Mouse (Mus musculus): ENCODE results near the gene Cpped1. TPM values are rescaled to one million over a fixed set of nuclear protein-coding genes. Genes with fewer than 3 reads are reported as not detected.

Cpped1 gene
- polyA plus RNA-seq, 1 experiment from 2014 or later: 31.0 TPM

DNA sequence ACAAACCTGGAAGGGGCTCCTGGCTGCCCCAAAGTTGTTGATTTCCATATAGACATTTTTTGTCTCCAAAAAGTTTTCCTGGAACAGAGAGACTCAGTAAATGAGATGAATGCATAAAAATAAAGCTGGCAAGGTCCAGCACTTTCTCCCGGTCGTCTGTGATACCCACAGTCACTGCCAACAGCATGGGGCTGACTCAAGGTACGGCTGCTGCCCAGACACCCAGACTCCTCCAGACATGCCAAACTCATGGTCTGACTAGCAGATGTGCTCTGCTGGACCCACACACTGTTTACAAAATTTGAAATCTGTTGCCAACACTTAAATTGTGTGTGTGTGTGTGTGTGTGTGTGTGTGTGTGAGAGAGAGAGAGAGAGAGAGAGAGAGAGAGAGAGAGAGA lies 14.4 kb downstream of the Cpped1 start:
- H3K4me2 ChIP-seq: no peak overlapping the region
- H3K27me3 ChIP-seq (replicated peaks): no peaks in the 10 kb centered on the region
- H3K27ac ChIP-seq (replicated peaks): no peak overlapping the region
- WGBS: 82% methylated on average over 3 of the region's 3 CpGs
- no peaks in the 10 kb centered on the region for H3K9me3 ChIP-seq
- no peak overlapping the region for H3K9ac ChIP-seq
- H3K4me3 ChIP-seq: no peak overlapping the region
- peaks cover 8% of the 10 kb centered on the region for H3K36me3 ChIP-seq
- no peak for ATAC-seq (ENCODE audit: extremely low read depth, insufficient number of reproducible peaks, low FRiP score, low TSS enrichment)
- H3K4me1 ChIP-seq: peaks cover 17% of the 10 kb centered on the region

DNA sequence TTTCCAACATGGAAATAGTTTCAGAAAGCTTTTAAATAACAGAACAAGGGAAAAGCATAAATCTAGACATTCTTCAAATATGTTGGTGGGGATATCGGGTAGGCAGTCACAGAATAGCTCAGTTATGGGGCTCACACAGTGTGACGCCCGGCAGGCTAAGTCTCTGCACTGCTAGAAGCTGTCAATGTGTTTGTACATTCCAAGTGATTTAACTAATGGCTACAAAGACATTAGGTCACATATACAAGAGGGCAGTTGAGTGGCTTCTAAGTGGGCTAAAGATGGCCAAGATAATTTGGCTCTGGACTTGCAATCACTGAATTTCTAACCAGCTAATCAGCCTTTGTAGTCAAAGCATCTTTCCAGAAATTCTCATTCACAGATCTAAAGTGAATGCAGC lies 19.1 kb downstream of the Cpped1 start:
- ATAC-seq (ENCODE audit: extremely low read depth, insufficient number of reproducible peaks, low FRiP score, low TSS enrichment): no peak
- 44% methylated on average over 3 of the region's 3 CpGs for WGBS
- Histone ChIP-seq H3K4me3 (no peak overlapping the region), H3K27ac (replicated peaks) (no peak overlapping the region), H3K4me2 (no peak overlapping the region), H3K27me3 (replicated peaks) (no peaks in the 10 kb centered on the region), H3K9ac (no peak overlapping the region), H3K4me1 (peaks cover 20% of the 10 kb centered on the region), H3K36me3 (peaks cover 34% of the 10 kb centered on the region), H3K9me3 (no peaks in the 10 kb centered on the region)

DNA sequence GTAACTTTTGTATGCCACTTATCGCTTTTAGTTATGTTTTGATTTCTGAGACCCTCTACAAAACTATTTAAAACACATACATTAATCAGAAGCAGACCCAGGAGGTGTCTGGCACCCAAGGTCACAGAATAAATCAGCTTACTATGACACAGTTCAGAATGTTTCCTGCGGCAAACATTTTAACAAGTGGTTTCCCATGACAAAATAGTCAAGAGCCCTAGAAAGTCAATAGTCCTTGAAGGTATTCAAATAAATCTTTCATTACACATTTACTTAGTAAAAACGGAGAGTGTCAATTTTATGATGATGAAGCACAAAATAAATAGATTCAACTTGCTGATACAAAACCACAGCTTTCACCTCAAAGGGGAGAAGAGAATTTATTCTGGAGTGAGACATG lies 19.5 kb downstream of the Cpped1 start:
- H3K4me3 ChIP-seq: no peak overlapping the region
- peaks cover 39% of the 10 kb centered on the region for H3K36me3 ChIP-seq
- H3K9me3 ChIP-seq: no peaks in the 10 kb centered on the region
- no peak for ATAC-seq (ENCODE audit: extremely low read depth, insufficient number of reproducible peaks, low FRiP score, low TSS enrichment)
- H3K4me2 ChIP-seq: no peak overlapping the region
- 79% methylated on average over 3 of the region's 3 CpGs for WGBS
- H3K27ac ChIP-seq (replicated peaks): no peak overlapping the region
- H3K27me3 ChIP-seq (replicated peaks): no peaks in the 10 kb centered on the region
- no peak overlapping the region for H3K9ac ChIP-seq
- H3K4me1 ChIP-seq: peaks cover 18% of the 10 kb centered on the region

DNA sequence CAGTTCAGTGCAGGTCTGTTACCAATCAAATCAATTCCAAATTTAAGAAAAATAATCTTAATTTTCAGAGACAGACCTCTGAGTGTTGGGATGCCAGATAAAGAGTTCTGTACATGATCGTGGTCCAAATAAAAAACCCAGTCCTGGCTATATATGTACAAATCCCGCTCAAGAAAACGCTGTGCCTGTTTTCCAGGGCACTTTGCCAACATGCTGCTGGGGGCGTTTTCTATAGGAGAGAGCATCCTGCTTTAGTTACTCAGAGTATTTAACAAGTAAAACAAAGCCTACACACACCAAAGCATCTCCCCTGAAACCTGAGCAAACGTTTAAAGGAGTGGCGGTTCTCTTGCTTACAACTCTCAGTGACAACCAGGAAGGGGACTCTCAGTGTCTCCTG lies 27.4 kb downstream of the Cpped1 start:
- H3K36me3 ChIP-seq: peaks cover 52% of the 10 kb centered on the region
- no peak for ATAC-seq (ENCODE audit: extremely low read depth, insufficient number of reproducible peaks, low FRiP score, low TSS enrichment)
- H3K4me1 ChIP-seq: peaks cover 21% of the 10 kb centered on the region
- H3K4me3 ChIP-seq: no peak overlapping the region
- H3K4me2 ChIP-seq: no peak overlapping the region
- no peaks in the 10 kb centered on the region for H3K27me3 ChIP-seq (replicated peaks)
- H3K9me3 ChIP-seq: no peaks in the 10 kb centered on the region
- no peak overlapping the region for H3K9ac ChIP-seq
- WGBS: 65% methylated on average over 6 of the region's 6 CpGs
- no peak overlapping the region for H3K27ac ChIP-seq (replicated peaks)

DNA sequence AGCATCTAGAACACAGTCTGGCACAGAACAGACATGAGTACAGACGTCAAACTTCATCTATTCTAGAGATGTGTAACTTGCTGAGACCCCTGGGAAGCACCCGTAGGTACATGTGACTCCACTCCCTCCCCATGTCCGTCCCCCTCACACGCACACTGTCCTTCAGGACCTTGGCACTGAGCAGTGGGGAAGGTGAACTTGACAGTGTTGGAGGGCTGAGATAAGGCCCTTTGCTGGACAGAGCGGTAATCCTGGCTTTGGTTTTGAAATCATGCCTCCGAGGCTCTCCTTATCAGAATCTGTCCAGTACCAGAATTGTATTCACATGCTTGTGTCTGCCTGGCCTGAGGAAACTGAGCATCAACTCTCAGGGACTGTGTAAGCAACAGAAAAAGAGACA lies 28.8 kb downstream of the Cpped1 start:
- Histone ChIP-seq H3K9ac (no peak overlapping the region), H3K27me3 (replicated peaks) (no peaks in the 10 kb centered on the region), H3K4me2 (no peak overlapping the region), H3K36me3 (peaks cover 47% of the 10 kb centered on the region), H3K27ac (replicated peaks) (0 out of 2 replicates have a peak overlapping the region, but pooled peaks have one; percentile 9), H3K4me1 (peaks cover 21% of the 10 kb centered on the region), H3K4me3 (no peak overlapping the region), H3K9me3 (no peaks in the 10 kb centered on the region)
- ATAC-seq (ENCODE audit: extremely low read depth, insufficient number of reproducible peaks, low FRiP score, low TSS enrichment): no peak; the same call in 1 of the 2 replicates
- 39% methylated on average over 6 of the region's 6 CpGs for WGBS

DNA sequence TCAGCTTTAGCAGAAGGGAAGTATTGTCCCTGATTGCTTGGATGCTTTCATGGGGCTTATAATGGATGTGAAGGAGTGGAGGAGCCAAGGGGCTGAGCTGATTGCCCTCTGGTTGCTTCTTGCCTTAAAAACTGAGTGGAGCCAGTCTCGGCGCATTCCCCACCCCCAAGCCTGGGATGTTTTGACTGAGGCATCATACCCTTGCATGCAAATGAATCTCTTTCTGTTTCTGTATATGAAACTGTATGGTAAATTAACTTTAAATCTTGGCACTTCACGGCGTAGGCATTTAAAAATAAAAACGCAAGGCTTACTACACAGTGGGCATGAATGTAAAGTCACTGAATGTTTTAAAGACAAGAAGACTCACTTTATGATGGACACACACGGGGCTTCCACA lies 30.0 kb downstream of the Cpped1 start:
- Histone ChIP-seq H3K27me3 (replicated peaks) (no peaks in the 10 kb centered on the region), H3K4me1 (peaks cover 21% of the 10 kb centered on the region), H3K9ac (no peak overlapping the region), H3K9me3 (no peaks in the 10 kb centered on the region), H3K4me2 (no peak overlapping the region), H3K27ac (replicated peaks) (no peak overlapping the region), H3K36me3 (peaks cover 34% of the 10 kb centered on the region), H3K4me3 (no peak overlapping the region)
- no peak for ATAC-seq (ENCODE audit: extremely low read depth, insufficient number of reproducible peaks, low FRiP score, low TSS enrichment)
- 89% methylated on average over 6 of the region's 6 CpGs for WGBS

DNA sequence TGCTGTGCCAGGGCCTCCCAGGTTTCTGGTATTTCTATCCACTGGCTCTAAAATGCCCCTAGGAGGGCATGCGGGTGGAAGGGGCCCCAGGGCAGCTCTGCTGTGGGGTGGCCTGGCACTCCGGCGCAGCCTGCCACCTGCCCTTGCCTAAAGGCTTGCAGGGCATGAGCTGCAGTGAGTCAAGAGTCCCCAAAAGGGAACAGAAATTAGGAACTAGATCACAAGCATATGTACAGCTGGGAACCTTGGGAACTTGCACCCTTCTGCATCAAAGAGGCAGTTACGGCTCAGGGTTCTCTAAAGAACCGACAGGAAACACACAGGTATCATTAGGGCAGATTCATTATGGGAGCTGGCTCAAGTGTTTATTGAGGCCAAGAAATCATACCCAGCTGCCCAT lies 34.0 kb downstream of the Cpped1 start:
- Histone ChIP-seq H3K4me1 (peaks cover 2% of the 10 kb centered on the region), H3K4me3 (no peak overlapping the region), H3K9me3 (no peaks in the 10 kb centered on the region), H3K9ac (no peak overlapping the region), H3K36me3 (peaks cover 46% of the 10 kb centered on the region), H3K27ac (replicated peaks) (no peak overlapping the region), H3K4me2 (no peak overlapping the region), H3K27me3 (replicated peaks) (no peaks in the 10 kb centered on the region)
- ATAC-seq (ENCODE audit: extremely low read depth, insufficient number of reproducible peaks, low FRiP score, low TSS enrichment): no peak
- 89% methylated on average over 5 of the region's 5 CpGs for WGBS

DNA sequence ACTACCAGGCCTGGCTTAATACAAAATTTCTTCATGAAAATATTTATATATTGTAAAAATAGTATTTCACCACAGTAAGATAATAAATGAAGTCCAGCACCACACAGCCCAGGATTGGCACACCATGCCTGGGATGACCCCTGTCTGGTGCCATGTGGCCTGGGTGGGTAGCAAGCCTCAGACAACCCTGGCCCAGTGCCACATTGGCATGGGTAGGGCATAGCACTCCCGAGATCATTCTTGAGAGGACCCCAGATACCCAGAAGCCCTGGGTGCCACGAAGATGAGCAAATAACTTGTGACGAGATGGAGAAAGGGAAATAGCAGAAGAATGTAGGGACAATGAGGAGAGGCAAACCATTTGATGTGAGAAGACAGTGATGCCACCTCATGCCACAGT lies 36.0 kb downstream of the Cpped1 start:
- Histone ChIP-seq H3K4me1 (no peaks in the 10 kb centered on the region), H3K36me3 (peaks cover 42% of the 10 kb centered on the region), H3K4me2 (no peak overlapping the region), H3K27me3 (replicated peaks) (no peaks in the 10 kb centered on the region), H3K9ac (no peak overlapping the region), H3K27ac (replicated peaks) (no peak overlapping the region), H3K4me3 (no peak overlapping the region), H3K9me3 (no peaks in the 10 kb centered on the region)
- ATAC-seq (ENCODE audit: extremely low read depth, insufficient number of reproducible peaks, low FRiP score, low TSS enrichment): no peak
- WGBS: 83% methylated on average over 3 of the region's 3 CpGs

DNA sequence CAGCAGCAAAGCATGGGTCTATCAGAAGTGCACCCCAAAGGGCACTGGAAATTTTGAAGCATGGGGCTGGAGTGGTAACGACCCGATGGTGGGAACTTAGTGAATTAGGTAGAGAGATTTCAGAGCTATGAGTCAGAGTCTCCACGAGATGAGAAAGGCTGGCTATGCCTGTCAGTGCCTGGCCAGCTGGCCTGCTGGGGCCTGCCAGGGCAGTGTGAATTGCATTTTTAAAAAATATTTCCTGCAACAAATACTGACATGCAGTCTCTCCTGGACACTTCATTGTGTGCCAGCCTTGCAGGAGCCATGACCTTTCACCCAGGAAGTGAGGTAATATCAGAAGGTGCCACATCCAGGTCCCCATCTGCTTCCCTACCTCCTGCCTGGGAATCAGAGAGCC lies 40.8 kb downstream of the Cpped1 start:
- no peak overlapping the region for H3K4me3 ChIP-seq
- H3K9me3 ChIP-seq: no peaks in the 10 kb centered on the region
- H3K9ac ChIP-seq: no peak overlapping the region
- no peaks in the 10 kb centered on the region for H3K4me1 ChIP-seq
- peaks cover 35% of the 10 kb centered on the region for H3K36me3 ChIP-seq
- WGBS: 52% methylated on average over 3 of the region's 3 CpGs
- no peak overlapping the region for H3K27ac ChIP-seq (replicated peaks)
- no peak overlapping the region for H3K4me2 ChIP-seq
- H3K27me3 ChIP-seq (replicated peaks): no peaks in the 10 kb centered on the region
- no peak for ATAC-seq (ENCODE audit: extremely low read depth, insufficient number of reproducible peaks, low FRiP score, low TSS enrichment)

DNA sequence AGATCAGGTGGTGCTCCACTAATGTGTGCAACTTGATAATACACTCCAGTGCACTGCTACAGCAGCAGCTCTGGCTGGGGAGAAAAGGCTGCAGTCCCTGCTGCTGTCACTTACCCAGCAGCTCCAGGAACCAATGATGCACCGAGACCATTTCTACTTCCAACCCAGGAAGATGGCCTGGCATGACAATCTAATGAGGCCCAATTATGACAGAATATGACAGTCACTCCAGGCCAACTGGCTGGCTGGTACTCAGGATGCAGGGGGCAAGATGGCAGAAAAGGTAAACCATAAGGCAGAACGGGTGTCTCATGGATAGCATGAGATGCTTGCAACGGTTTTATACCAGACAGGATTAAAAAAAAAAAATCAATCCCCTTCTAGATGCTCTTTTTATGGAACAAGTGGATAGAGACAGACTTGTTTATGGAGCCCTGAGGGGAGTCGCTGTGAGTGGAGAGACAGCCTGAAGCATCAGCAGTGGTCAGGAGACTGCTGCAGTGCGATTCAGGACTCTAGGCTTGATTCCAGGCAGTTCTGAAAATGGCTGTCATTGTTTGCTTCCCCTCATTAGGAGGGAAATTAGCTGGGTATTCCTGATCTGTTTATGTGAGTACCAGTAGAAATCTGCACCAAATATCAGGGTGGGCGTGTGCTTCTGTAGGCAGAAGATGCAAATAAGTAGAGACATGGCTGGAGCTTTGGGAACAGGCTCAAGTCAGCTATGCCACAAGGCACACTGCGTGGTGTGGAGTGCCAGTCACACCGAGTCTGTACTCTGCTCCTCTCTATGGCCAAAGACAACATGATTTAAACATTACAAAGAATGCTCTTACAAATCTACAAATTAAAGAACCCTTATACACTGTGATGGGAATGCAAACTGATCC lies 56.3 kb downstream of the Cpped1 start:
- Histone ChIP-seq H3K9me3 (no peaks in the 10 kb centered on the region; the same call in 1 of the 2 replicates), H3K27me3 (replicated peaks) (no peaks in the 10 kb centered on the region), H3K4me3 (no peak overlapping the region), H3K36me3 (peaks cover 16% of the 10 kb centered on the region), H3K27ac (replicated peaks) (no peak overlapping the region), H3K4me1 (peaks cover 1% of the 10 kb centered on the region; the same call in 1 of the 2 replicates), H3K4me2 (no peak overlapping the region), H3K9ac (no peak overlapping the region)
- no peak for ATAC-seq (ENCODE audit: extremely low read depth, insufficient number of reproducible peaks, low FRiP score, low TSS enrichment)
- WGBS: 85% methylated on average over 8 of the region's 8 CpGs

DNA sequence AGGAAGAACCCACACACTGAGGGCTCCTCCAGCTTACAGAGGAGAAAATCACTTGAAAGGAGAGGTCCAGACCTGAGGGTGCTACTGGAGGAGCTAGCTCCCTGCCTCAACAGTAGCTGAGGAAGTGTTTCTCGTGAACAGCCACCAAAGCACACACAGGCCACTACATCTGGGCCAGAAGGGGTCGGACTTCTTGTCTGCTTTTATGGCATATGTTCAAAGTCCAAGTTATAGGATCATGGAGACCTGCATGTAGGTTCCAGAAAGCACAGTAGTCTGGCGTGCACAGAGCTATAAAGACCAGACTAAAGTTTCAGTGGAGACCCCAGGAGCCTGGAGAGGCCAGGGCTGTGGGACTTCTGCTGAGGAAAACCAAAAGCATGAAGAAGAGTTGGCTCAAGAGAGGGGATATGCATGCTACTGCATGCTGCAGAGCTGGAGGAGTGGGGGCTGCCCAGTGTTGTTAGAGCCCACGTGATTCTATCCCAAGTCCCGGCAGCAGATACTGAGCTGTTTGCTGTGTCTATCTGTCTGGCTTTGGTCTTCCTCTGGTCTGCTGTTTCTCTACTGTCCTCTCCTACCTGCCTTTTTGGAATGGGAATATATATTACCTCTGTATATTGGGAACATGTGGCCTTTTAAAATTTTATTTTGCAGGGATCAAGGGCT lies 60.1 kb downstream of the Cpped1 start:
- peaks cover 5% of the 10 kb centered on the region; the same call in 1 of the 2 replicates for H3K4me1 ChIP-seq
- no peak overlapping the region for H3K4me2 ChIP-seq
- no peaks in the 10 kb centered on the region; the same call in 1 of the 2 replicates for H3K9me3 ChIP-seq
- no peak overlapping the region for H3K9ac ChIP-seq
- no peak for ATAC-seq (ENCODE audit: extremely low read depth, insufficient number of reproducible peaks, low FRiP score, low TSS enrichment)
- H3K27me3 ChIP-seq (replicated peaks): no peaks in the 10 kb centered on the region
- no peak overlapping the region for H3K4me3 ChIP-seq
- peaks cover 10% of the 10 kb centered on the region for H3K36me3 ChIP-seq
- no peak overlapping the region for H3K27ac ChIP-seq (replicated peaks)
- 70% methylated on average over 5 of the region's 5 CpGs for WGBS

All from heart, embryonic 13.5 days (tissue).